Mouse (Mus musculus) intestine, embryonic 15.5 days (tissue): ENCODE data around the gene Cntn5. TPM values are rescaled to one million over a fixed set of nuclear protein-coding genes. Genes with fewer than 3 reads are reported as not detected.

Source experiments
- ATAC-seq: fragments of 200-750 bp; cut with Nextera tagmentation; 2 replicates; pipeline ENCODE4 v1.8.0; 2017; ENCODE audit warnings: moderate TSS enrichment, moderate library complexity
- H3K27ac ChIP-seq: fragments of 300-500 bp; sonication (generic); 2 replicates; pipeline ENCODE4 v1.5.1; 2015; ENCODE audit warnings: mild to moderate bottlenecking, inconsistent platforms
- H3K27me3 ChIP-seq: fragments of 300-500 bp; sonication (generic); replicated peaks from 2 replicates; pipeline ENCODE4 v1.6.1; 2015; ENCODE audit warnings: inconsistent platforms
- H3K36me3 ChIP-seq: fragments of 300-500 bp; sonication (generic); 2 replicates; pipeline ENCODE4 v1.6.1; 2015; ENCODE audit warnings: inconsistent platforms
- H3K4me1 ChIP-seq: fragments of 300-500 bp; sonication (generic); replicated peaks from 2 replicates; pipeline ENCODE4 v1.6.1; 2015; ENCODE audit warnings: inconsistent platforms
- H3K4me2 ChIP-seq: fragments of 300-500 bp; sonication (generic); replicated peaks from 2 replicates; pipeline ENCODE4 v1.6.1; 2015; ENCODE audit warnings: mild to moderate bottlenecking, inconsistent platforms
- H3K4me3 ChIP-seq: fragments of 300-500 bp; sonication (generic); replicated peaks from 2 replicates; pipeline ENCODE4 v1.5.1; 2015; ENCODE audit warnings: inconsistent platforms
- H3K9ac ChIP-seq: fragments of 300-500 bp; sonication (generic); 2 replicates; pipeline ENCODE4 v1.6.1; 2015; ENCODE audit warnings: inconsistent platforms
- H3K9me3 ChIP-seq: fragments of 300-500 bp; sonication (generic); 2 replicates; pipeline ENCODE4 v1.6.1; 2016; ENCODE audit warnings: inconsistent platforms
- WGBS: fragments of 180-500 bp; shearing (Covaris S2); methylation state at CpG from one replicate; pipeline ENCODE4 v1.1.7; 2015; 5-methylcytosine and 5-hydroxymethylcytosine counted together
- polyA plus RNA-seq: library from polyadenylated mRNA; unstranded; fragments of >200 nt; fragmentation: Nextera tagmentation; extraction: Ambion mirVana; gene quantifications from 2 replicates; pipeline ENCODE4 v1.2.1, GENCODE M21; 2015

Gene Cntn5
- polyA plus RNA-seq = 0.49 and 0.57 TPM in 2 replicates

DNA sequence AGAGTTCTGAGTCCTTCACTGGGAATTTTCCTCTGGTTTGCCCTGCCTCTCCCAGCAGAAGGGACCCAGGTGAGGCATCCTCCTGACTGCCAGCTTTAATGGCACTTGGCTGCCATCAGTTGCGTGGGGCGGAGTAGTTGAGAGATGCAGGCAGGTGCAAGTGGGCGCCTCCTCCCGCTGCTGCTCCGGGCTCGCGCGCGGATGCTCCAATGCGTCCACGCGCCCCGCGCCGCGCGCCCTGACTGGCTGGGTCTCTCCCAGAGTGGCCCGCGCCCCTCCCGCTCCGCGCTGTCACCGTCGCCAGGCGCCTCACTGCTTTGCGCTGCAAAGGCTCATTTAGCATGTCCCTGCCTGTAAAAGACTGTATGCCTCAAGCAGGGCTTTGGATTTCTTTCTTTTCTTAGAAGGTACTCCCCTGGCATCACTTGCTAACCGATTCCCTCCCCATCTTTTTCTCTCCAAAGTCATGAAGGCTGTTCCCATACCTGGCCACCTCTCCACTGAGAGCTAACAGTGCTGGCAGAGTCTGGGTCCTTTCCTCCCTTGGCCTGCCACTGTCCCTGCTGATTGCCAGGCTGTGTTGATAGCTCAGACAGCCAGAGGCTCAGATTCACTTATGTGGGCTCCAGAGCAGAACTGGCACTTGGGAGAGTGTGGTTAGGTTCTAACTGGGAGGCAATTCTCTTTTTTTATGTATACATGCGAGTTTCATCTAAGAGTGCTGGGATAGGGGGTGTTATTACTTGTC, at the start of gene Cntn5:
Gene Cntn5, minus strand, starts transcription at position 160 of the 748 bp plus-strand sequence.
- Histone ChIP-seq H3K9me3 (no peaks in the 10 kb centered on the region), H3K4me1 (no peaks in the 10 kb centered on the region), H3K4me3 (peak within 1 kb of the TSS; percentile 19; the same call in 1 of the 2 replicates), H3K36me3 (no peaks in the 10 kb centered on the region), H3K4me2 (peak within 1 kb of the TSS; percentile 46), H3K27me3 (peaks cover 12% of the 10 kb centered on the region; the same call in 1 of the 2 replicates), H3K27ac (no peak within 1 kb of the TSS), H3K9ac (no peak within 1 kb of the TSS)
- 4% methylated on average over 28 of the region's 28 CpGs for WGBS
- 0 out of 2 replicates have a peak, but pooled peaks have one; percentile 34 for ATAC-seq

DNA sequence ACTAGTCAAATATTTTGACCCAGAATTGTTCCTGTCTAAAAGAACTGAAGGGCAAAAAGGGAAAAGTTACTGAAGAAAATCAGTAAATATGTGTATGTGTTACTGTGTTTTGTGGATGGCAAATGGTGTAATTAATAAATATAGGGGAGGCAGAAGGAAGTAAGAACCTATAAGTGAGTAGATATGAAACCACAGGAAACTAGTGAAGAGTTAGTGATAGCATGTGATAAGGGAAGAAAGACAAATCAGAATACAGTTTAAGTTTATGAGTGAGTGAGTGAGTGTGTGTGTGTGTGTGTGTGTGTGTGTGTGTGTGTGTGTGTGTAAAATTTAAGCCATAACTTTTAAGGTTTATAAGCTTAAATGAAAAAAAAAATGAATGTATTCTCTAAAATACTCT, 45.9 kb upstream of the Cntn5 start:
- H3K36me3 ChIP-seq = no peaks in the 10 kb centered on the region
- no peaks in the 10 kb centered on the region for H3K27me3 ChIP-seq
- ATAC-seq = no peak
- no peak overlapping the region for H3K9ac ChIP-seq
- no peaks in the 10 kb centered on the region for H3K4me1 ChIP-seq
- no peak overlapping the region for H3K4me2 ChIP-seq
- H3K27ac ChIP-seq = no peak overlapping the region
- no peak overlapping the region for H3K4me3 ChIP-seq
- no peaks in the 10 kb centered on the region for H3K9me3 ChIP-seq

DNA sequence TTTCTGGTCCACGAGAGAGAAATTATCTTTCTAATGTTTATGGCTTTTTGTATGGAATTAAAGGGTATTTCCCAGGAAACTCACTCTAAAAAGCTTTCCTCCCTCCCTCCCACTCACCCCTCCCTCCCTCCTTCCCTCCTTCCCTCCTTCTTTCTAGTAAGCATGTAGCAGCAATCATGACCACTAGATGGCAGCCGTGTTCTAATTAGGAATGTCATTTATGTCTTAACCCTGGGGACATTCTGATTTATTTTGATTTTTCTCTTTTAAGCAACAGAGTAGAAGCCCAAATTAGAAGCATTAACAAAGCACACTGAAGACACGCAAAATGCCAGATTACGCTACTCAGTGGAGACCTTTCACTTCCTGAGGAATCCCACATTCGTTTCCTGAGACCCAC, 5.0 kb upstream of the Cntn5 start:
- no peak overlapping the region for H3K27ac ChIP-seq
- peaks cover 8% of the 10 kb centered on the region; the same call in 1 of the 2 replicates for H3K27me3 ChIP-seq
- H3K36me3 ChIP-seq = no peaks in the 10 kb centered on the region
- WGBS = 26% methylated on average over 5 of the region's 5 CpGs
- H3K9me3 ChIP-seq = no peaks in the 10 kb centered on the region
- peak; percentile 62; the same call in 1 of the 2 replicates for ATAC-seq
- H3K4me3 ChIP-seq = no peak overlapping the region
- H3K9ac ChIP-seq = no peak overlapping the region
- H3K4me2 ChIP-seq = no peak overlapping the region
- H3K4me1 ChIP-seq = no peaks in the 10 kb centered on the region

GRCm38 (mm10) chr9:10905696-10906095, 1.1 kb upstream of the Cntn5 start:
- no peak for ATAC-seq
- no peak overlapping the region for H3K4me2 ChIP-seq
- 77% methylated on average over 9 of the region's 9 CpGs for WGBS

DNA sequence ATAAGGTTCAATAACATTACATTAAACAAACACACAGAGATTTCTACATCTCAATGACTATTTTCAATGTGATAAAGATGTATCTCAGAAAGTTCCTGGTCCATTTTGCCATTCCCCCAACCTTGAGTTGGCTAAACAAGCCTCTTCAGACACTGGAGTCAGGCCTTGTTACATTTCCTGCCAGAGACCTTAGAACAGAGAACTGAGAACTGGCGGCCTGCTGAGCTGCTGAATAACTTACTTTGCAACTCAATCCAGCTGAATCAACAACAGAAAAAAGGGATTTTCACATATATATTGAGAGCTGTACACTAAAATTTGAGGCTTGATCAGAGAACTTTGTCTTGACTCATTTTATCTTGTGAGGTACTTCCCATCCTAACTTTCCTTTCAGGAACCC, 24.8 kb downstream of the Cntn5 start:
- Histone ChIP-seq H3K9me3 (no peaks in the 10 kb centered on the region), H3K9ac (no peak overlapping the region), H3K4me1 (no peaks in the 10 kb centered on the region), H3K36me3 (no peaks in the 10 kb centered on the region), H3K27me3 (no peaks in the 10 kb centered on the region), H3K4me3 (no peak overlapping the region), H3K4me2 (no peak overlapping the region), H3K27ac (no peak overlapping the region)
- no peak for ATAC-seq
- WGBS = 70% methylated on average over 1 of the region's 1 CpGs

More at GRCm38 (mm10) chr9:10905696-10906095, 1.1 kb upstream of the Cntn5 start:
- no peak overlapping the region for H3K9ac ChIP-seq
- no peaks in the 10 kb centered on the region for H3K4me1 ChIP-seq
- no peaks in the 10 kb centered on the region for H3K36me3 ChIP-seq
- H3K9me3 ChIP-seq = no peaks in the 10 kb centered on the region
- no peak overlapping the region for H3K27ac ChIP-seq
- no peak overlapping the region for H3K4me3 ChIP-seq
- peaks cover 12% of the 10 kb centered on the region; the same call in 1 of the 2 replicates for H3K27me3 ChIP-seq

- Histone ChIP-seq H3K4me1 (no peaks in the 10 kb centered on the region), H3K4me3 (no peak overlapping the region), H3K9me3 (no peaks in the 10 kb centered on the region), H3K9ac (no peak overlapping the region), H3K36me3 (no peaks in the 10 kb centered on the region), H3K27me3 (no peaks in the 10 kb centered on the region), H3K4me2 (no peak overlapping the region), H3K27ac (no peak overlapping the region)
- no peak for ATAC-seq
- WGBS = 74% methylated on average over 3 of the region's 3 CpGs
Measured at GRCm38 (mm10) chr9:10873881-10874280, 30.7 kb downstream of the Cntn5 start.

DNA sequence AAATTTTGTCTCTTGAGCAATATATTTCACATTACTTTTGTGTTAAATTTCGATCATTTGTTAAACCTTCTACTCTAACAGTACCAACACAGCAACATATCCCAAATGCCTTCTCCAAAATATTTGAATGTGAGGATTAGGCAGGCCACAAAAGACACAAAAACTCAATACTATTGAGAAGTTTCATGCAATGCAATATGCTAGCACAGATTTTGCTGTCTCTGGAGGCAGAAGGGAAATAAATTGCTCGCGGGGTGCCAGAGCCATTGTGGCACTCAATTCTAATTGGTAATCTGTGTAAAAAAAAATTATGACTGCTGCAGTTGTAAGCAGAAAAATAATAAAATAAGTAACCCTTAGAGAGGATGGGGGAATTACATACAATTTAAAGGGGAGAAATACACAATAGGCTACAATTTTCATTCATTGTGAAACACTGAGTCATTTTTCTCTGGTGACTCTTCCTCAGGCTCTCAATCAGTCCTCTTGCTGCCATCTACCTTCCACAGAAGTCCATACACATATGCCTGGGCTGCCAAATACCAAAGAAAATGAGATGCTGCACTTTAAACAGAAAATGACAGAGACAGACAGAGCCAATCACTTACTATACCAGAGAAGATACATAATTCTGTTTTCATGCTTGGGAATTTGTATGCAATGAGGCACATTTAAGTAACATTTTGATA, 48.2 kb downstream of the Cntn5 start:
- WGBS = 89% methylated on average over 3 of the region's 3 CpGs
- no peak overlapping the region for H3K27ac ChIP-seq
- no peaks in the 10 kb centered on the region for H3K36me3 ChIP-seq
- no peak for ATAC-seq
- H3K4me1 ChIP-seq = no peaks in the 10 kb centered on the region
- H3K4me3 ChIP-seq = no peak overlapping the region
- H3K9me3 ChIP-seq = no peaks in the 10 kb centered on the region
- H3K9ac ChIP-seq = no peak overlapping the region
- no peak overlapping the region for H3K4me2 ChIP-seq
- H3K27me3 ChIP-seq = no peaks in the 10 kb centered on the region

DNA sequence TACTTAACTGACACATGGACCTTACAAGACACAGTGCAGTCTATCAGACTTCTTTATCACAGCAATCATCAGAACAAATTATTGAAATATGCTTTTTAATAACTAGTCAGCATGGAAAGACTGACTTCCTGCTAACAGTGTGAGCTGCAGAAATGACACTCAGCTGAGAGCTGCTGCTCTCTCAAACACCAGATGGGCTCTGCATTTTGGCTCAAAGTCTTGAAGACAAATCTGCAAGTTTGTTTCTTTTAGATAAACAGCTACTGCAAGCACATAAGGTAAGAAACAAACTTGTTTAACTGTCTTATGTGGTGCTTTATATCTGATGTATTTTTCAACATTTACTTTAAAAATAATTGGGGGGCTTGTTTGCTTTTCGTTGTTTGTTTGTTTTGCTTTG, 87.9 kb downstream of the Cntn5 start:
- H3K27me3 ChIP-seq = no peaks in the 10 kb centered on the region
- 70% methylated on average over 1 of the region's 1 CpGs for WGBS
- no peak overlapping the region for H3K4me3 ChIP-seq
- no peaks in the 10 kb centered on the region for H3K9me3 ChIP-seq
- no peaks in the 10 kb centered on the region for H3K4me1 ChIP-seq
- no peak overlapping the region for H3K9ac ChIP-seq
- no peaks in the 10 kb centered on the region for H3K36me3 ChIP-seq
- H3K4me2 ChIP-seq = no peak overlapping the region
- ATAC-seq = no peak
- H3K27ac ChIP-seq = no peak overlapping the region

DNA sequence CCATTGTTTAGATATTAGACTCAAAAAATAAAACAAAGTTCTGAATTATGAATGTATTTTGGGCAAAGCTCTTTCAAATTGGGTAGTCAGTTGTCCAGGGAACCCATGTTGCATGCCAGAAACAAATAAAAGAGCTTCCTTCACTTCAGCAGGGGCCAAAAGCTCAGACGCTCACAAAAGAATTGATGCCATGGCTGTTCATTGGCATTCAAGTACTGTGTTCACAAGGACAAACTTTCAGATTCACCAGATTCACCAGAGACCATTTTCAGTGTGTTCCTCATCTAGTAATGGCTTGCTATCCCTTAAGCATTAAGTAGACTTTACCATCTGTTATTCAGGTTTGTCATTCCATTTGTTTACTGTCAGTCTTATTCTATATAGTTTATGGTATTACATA, 107.4 kb downstream of the Cntn5 start:
- no peaks in the 10 kb centered on the region for H3K36me3 ChIP-seq
- H3K4me2 ChIP-seq = no peak overlapping the region
- no peak overlapping the region for H3K27ac ChIP-seq
- no peaks in the 10 kb centered on the region for H3K9me3 ChIP-seq
- H3K9ac ChIP-seq = no peak overlapping the region
- ATAC-seq = no peak
- 84% methylated on average over 1 of the region's 1 CpGs for WGBS
- H3K4me3 ChIP-seq = no peak overlapping the region
- no peaks in the 10 kb centered on the region for H3K4me1 ChIP-seq
- no peaks in the 10 kb centered on the region for H3K27me3 ChIP-seq

DNA sequence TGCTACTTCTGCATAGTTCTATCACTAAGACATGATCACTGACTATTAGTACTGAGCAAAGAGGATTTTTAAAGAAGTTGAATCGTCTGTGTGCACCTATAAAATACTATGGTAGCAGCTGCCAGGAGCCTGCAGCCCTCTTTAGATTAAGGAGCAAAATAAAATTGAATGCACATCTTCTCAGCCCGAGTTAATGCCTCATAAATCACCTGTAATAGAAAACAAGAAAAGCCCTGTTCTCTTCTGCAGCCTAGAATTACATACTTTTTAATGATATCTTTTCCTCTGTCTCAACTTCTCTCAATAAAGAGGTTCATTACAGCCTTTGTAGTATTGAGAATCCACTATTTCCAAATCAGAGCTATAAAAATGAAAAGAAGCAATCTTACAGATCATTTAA, 109.5 kb downstream of the Cntn5 start:
- H3K4me1 ChIP-seq = no peaks in the 10 kb centered on the region
- H3K4me3 ChIP-seq = no peak overlapping the region
- H3K27me3 ChIP-seq = no peaks in the 10 kb centered on the region
- no peaks in the 10 kb centered on the region for H3K36me3 ChIP-seq
- ATAC-seq = no peak
- H3K9ac ChIP-seq = no peak overlapping the region
- H3K4me2 ChIP-seq = no peak overlapping the region
- no peak overlapping the region for H3K27ac ChIP-seq
- no peaks in the 10 kb centered on the region for H3K9me3 ChIP-seq
- 47% methylated on average over 2 of the region's 2 CpGs for WGBS

- H3K36me3 ChIP-seq = no peaks in the 10 kb centered on the region
- WGBS = 86% methylated on average over 2 of the region's 2 CpGs
- ATAC-seq = no peak
Measured at GRCm38 (mm10) chr9:10731878-10732277, 172.7 kb downstream of the Cntn5 start.

DNA sequence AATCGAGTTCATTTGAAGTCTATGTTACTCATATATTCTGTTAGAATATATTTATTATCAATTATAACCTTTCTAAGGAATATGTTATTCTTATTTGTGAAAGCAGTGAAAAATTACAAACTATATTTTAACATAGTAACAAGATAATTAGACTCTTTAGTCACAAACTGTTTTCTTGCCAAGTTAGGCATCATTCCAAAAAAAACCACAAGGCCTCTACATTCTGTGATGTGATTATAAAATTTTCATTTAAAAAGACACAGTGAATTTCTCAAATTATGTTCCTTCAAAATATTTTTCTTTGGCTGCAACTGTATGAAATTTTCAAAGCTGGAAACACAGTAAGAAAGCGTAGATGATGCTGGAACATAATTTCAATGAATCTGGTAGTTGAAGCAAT, 180.4 kb downstream of the Cntn5 start:
- no peaks in the 10 kb centered on the region for H3K27me3 ChIP-seq
- H3K9ac ChIP-seq = no peak overlapping the region
- 80% methylated on average over 2 of the region's 2 CpGs for WGBS
- no peak overlapping the region for H3K27ac ChIP-seq
- H3K4me3 ChIP-seq = no peak overlapping the region
- no peak for ATAC-seq
- H3K9me3 ChIP-seq = no peaks in the 10 kb centered on the region
- no peaks in the 10 kb centered on the region for H3K36me3 ChIP-seq
- H3K4me1 ChIP-seq = no peaks in the 10 kb centered on the region
- no peak overlapping the region for H3K4me2 ChIP-seq

More at GRCm38 (mm10) chr9:10731878-10732277, 172.7 kb downstream of the Cntn5 start:
- Histone ChIP-seq H3K9ac (no peak overlapping the region), H3K9me3 (no peaks in the 10 kb centered on the region), H3K4me2 (no peak overlapping the region), H3K4me1 (no peaks in the 10 kb centered on the region), H3K27ac (no peak overlapping the region), H3K27me3 (no peaks in the 10 kb centered on the region), H3K4me3 (no peak overlapping the region)
